Mouse (Mus musculus) inflammation-experienced regulatory T-cells (primary cell): ENCODE measurements around the gene Nuak1. TPM values are rescaled to one million over a fixed set of nuclear protein-coding genes. Genes with fewer than 3 reads are reported as not detected.

Experiments used
- polyA plus RNA-seq, 2 experiments: library from polyadenylated mRNA; unstranded; fragments of 100-300 nt; shearing (Covaris generic); gene quantifications; one replicate each; pipeline ENCODE4 v1.2.1; 2017

Gene Nuak1
- under 1 TPM in 1 of 2 experiments, not detected in 1; 0.86 TPM for polyA plus RNA-seq

GRCm38 (mm10) chr10:84440541-84441433, at the start of gene Nuak1:
Nuak1 (minus strand) TSS chr10:84440597.

Other genes with a start within 250 kb of the Nuak1 start
- 1 to 10 TPM in 1 of 2 experiments, under 1 TPM in 1; 0.82 to 2.7 TPM for gene Ckap4, start 93.5 kb upstream of the Nuak1 start, polyA plus RNA-seq
- 100 to 1,000 TPM; 145 to 176 TPM for gene Tcp11l2, start 136.0 kb upstream of the Nuak1 start, polyA plus RNA-seq
- 10 to 100 TPM; 21.7 to 33.8 TPM for gene Polr3b, start 181.7 kb upstream of the Nuak1 start, polyA plus RNA-seq